Mouse (Mus musculus) embryonic facial prominence, embryonic 14.5 days (tissue): Measurements from ENCODE around the gene Kalrn. TPM values are rescaled to one million over a fixed set of nuclear protein-coding genes. Genes with fewer than 3 reads are reported as not detected.

ENCODE experiments used
- ATAC-seq: fragments of 200-750 bp; cut with Nextera tagmentation; 2 replicates; pipeline ENCODE4 v1.8.0; 2017; ENCODE audit warnings: low read depth, moderate number of reproducible peaks, moderate TSS enrichment
- DNase-seq: peaks from one replicate; pipeline ENCODE4 v3.0.0-alpha.2; 2015; ENCODE audit warnings: low spot score
- H3K27ac ChIP-seq: fragments of 300-500 bp; sonication (generic); replicated peaks from 2 replicates; pipeline ENCODE4 v1.5.1; 2014; ENCODE audit warnings: low read depth, mild to moderate bottlenecking, low read length, moderate library complexity
- H3K27me3 ChIP-seq: fragments of 300-500 bp; sonication (generic); replicated peaks from 2 replicates; pipeline ENCODE4 v1.6.1; 2014; ENCODE audit warnings: low read length; ENCODE audit not compliant: control insufficient read depth, insufficient read depth
- H3K36me3 ChIP-seq: fragments of 300-500 bp; sonication (generic); 2 replicates; pipeline ENCODE4 v1.6.1; 2014; ENCODE audit warnings: low read length, mixed read lengths; ENCODE audit not compliant: control insufficient read depth, insufficient read depth
- H3K4me1 ChIP-seq: fragments of 300-500 bp; sonication (generic); 2 replicates; pipeline ENCODE4 v1.6.1; 2014; ENCODE audit warnings: antibody characterized with exemption, low read length; ENCODE audit not compliant: control insufficient read depth, insufficient read depth
- H3K4me2 ChIP-seq: fragments of 300-500 bp; sonication (generic); 2 replicates; pipeline ENCODE4 v1.6.1; 2014; ENCODE audit warnings: low read depth, mild to moderate bottlenecking, low read length, moderate library complexity, mixed read lengths
- H3K4me3 ChIP-seq: fragments of 300-500 bp; sonication (generic); 2 replicates; pipeline ENCODE4 v1.5.1; 2014; ENCODE audit warnings: low read depth, mild to moderate bottlenecking, low read length
- H3K9ac ChIP-seq: fragments of 300-500 bp; sonication (generic); 2 replicates; pipeline ENCODE4 v1.6.1; 2014; ENCODE audit warnings: low read depth, mild to moderate bottlenecking, low read length, moderate library complexity, mixed read lengths
- H3K9me3 ChIP-seq: fragments of 300-500 bp; sonication (generic); 2 replicates; pipeline ENCODE4 v1.6.1; 2016; ENCODE audit warnings: low read length; ENCODE audit not compliant: control insufficient read depth
- WGBS: fragments of 180-500 bp; shearing (Covaris S2); extraction: QIAGEN DNeasy Blood & Tissue Kit; methylation state at CpG from one replicate; pipeline ENCODE4 v1.1.7; 2014; 5-methylcytosine and 5-hydroxymethylcytosine counted together
- polyA plus RNA-seq: library from polyadenylated mRNA; unstranded; fragments of >200 nt; fragmentation: Nextera tagmentation; extraction: Ambion mirVana; gene quantifications from 2 replicates; pipeline ENCODE4 v1.2.1, GENCODE M21; 2014

Gene Kalrn
- polyA plus RNA-seq, 1 experiment from 2014 or later, result 12.2 TPM

DNA sequence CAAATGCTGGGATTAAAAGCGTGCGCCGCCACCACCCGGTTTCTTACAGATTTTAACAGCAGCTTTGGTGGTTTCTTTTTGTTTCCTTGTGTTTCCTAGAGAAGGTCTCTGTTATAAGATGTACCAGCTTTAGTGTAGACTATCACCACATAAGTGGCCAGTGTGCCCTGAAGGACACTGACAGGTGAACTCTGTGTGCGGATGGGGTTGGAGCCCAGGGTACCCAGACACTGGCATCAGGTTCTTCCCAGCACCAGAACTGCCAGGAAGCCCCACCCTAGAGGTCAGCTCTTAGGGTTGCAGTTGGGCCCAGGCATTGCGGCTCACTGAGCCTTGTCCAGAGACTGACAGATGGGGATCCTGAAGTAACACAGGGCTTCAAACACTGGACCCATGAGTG, 629.9 kb downstream of the Kalrn start:
- Histone ChIP-seq H3K27me3 (no peaks in the 10 kb centered on the region), H3K9me3 (no peaks in the 10 kb centered on the region), H3K4me2 (no peak overlapping the region), H3K4me3 (no peak overlapping the region), H3K36me3 (peaks cover 13% of the 10 kb centered on the region), H3K9ac (no peak overlapping the region), H3K27ac (no peak overlapping the region), H3K4me1 (peaks cover 44% of the 10 kb centered on the region)
- 95% methylated on average over 6 of the region's 6 CpGs for WGBS
- DNase-seq, result no peak
- ATAC-seq, result no peak

DNA sequence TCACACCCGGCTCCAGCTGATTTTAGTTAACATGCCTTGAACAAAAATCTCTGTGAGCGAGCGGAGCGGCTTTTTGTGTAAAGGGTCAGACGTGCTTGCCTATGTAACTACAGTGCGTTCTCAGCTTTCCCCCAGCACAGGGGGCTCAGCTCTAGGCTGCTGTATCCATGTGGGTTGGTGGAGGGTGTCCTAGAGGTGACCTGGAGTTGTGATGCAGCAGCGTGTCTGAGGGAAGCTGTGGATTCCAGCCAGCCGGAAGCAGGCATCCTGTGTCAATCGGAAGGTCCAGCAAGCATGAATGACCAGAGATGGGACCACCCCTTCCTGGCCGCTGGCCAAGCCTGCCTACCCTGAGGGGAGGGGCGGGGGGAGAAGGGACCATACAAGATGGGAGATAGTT, 631.0 kb downstream of the Kalrn start:
- no peak overlapping the region for H3K4me3 ChIP-seq
- H3K36me3 ChIP-seq, result 0 out of 2 replicates have a peak, but pooled peaks cover 4% of the 10 kb centered on the region
- H3K4me2 ChIP-seq, result no peak overlapping the region
- no peaks in the 10 kb centered on the region for H3K9me3 ChIP-seq
- 0 out of 2 replicates have a peak, but pooled peaks have one; percentile 13 for ATAC-seq
- no peak overlapping the region for H3K9ac ChIP-seq
- H3K27ac ChIP-seq, result peak overlapping the region; percentile 13
- no peaks in the 10 kb centered on the region for H3K27me3 ChIP-seq
- peak; percentile 72 for DNase-seq
- 28% methylated on average over 11 of the region's 11 CpGs for WGBS
- H3K4me1 ChIP-seq, result peaks cover 51% of the 10 kb centered on the region

DNA sequence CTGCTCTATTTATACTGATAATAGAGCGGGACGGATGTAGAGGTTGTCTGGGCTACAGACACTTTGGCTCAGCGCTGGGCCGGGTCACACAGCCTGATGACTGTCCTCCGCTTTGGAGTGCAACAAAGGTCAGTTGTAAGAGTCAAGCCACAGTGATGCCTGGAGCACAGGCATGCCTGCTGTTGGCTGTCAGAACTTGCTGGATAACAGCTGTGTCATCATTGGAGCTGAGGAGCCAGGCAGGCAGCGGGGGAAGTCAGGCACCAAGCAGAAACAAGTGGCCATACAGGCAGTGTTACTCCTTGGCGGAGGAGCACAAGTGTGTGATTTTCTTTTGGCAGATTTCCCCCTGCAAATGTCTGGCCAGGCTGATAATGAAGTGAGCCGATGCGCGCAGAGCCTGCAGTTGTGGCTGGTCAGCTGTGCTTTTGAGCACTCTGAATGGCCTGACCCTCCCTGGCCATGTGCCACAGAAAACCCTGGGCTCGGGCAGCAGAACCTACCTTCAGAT, 632.0 kb downstream of the Kalrn start:
- no peak overlapping the region for H3K4me3 ChIP-seq
- peaks cover 51% of the 10 kb centered on the region for H3K4me1 ChIP-seq
- DNase-seq (peak; percentile 86), ATAC-seq (peak; percentile 54; the same call in 1 of the 2 replicates)
- H3K27ac ChIP-seq, result peak overlapping the region; percentile 13
- H3K36me3 ChIP-seq, result 0 out of 2 replicates have a peak, but pooled peaks cover 3% of the 10 kb centered on the region
- H3K27me3 ChIP-seq, result no peaks in the 10 kb centered on the region
- no peak overlapping the region for H3K4me2 ChIP-seq
- H3K9ac ChIP-seq, result no peak overlapping the region
- 34% methylated on average over 11 of the region's 11 CpGs for WGBS
- H3K9me3 ChIP-seq, result no peaks in the 10 kb centered on the region

DNA sequence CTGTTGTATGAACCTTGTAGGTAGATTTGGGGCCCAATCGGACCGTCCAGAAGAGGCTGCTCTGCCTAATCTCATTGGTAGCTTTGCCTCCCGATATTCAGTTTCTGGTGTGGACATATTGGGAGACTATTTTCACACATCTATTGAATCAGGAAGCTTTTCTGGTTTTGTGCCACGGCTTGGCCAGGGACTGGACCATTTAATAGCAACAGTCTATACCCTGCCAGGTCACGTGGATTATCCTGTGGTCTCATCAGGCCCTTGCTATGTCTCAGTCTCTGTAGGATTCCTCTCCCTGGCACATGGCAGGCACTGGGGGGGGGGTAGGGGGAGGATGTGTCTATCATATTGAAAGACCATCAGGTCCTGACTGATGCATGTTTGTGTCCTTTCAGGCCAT, 633.2 kb downstream of the Kalrn start:
- peaks cover 48% of the 10 kb centered on the region for H3K4me1 ChIP-seq
- no peak overlapping the region for H3K27ac ChIP-seq

DNA sequence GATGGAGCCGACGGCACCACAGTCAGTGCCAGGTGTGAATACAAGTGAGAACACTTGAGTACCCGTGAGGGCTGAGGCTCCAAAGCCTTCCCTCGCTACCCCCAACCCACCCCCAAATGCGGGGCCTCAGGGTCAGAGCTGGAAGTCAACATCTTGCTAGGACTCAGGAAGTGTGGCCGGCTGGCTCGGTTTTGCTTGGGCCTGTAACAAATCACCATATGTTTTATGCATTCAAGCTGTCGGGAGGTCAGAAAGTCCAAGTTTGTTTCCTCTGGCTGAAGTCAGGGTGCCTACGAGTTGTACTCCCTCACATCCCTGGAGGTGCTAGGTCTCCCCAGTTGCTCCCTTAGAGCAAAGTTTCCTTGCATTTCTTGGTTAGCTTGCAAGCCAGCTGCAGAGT, 633.7 kb downstream of the Kalrn start:
- H3K4me3 ChIP-seq, result no peak overlapping the region
- DNase-seq (no peak), ATAC-seq (no peak)
- H3K4me2 ChIP-seq, result no peak overlapping the region
- no peak overlapping the region for H3K9ac ChIP-seq
- H3K27me3 ChIP-seq, result no peaks in the 10 kb centered on the region
- H3K27ac ChIP-seq, result no peak overlapping the region
- WGBS, result 40% methylated on average over 9 of the region's 9 CpGs
- peaks cover 45% of the 10 kb centered on the region for H3K4me1 ChIP-seq
- H3K9me3 ChIP-seq, result no peaks in the 10 kb centered on the region
- H3K36me3 ChIP-seq, result 0 out of 2 replicates have a peak, but pooled peaks cover 3% of the 10 kb centered on the region

More for the DNA sequence above, 633.2 kb downstream of the Kalrn start:
- Histone ChIP-seq H3K9ac (no peak overlapping the region), H3K9me3 (no peaks in the 10 kb centered on the region), H3K4me2 (no peak overlapping the region), H3K36me3 (0 out of 2 replicates have a peak, but pooled peaks cover 3% of the 10 kb centered on the region), H3K27me3 (no peaks in the 10 kb centered on the region), H3K4me3 (no peak overlapping the region)
- no peak for DNase-seq
- 54% methylated on average over 5 of the region's 5 CpGs for WGBS
- ATAC-seq, result no peak

DNA sequence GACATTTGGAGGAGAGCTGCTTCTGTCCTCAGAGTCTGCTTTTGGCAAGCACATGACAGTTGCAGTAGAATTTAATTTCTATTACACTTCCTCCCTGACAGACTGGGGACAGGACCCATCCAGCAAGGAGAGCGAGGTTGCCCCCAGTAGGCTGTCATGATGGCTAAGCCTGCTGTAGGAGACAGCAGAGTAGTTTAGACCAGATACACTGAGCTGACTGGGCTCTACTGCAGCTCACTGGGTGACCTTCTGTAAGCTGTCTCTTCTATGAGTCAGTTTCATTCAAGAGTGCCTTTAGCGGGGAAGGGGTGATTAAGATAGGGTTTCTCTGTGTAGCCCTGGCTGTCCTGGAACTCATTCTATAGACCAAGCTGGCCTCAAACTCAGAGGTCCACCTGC, 634.2 kb downstream of the Kalrn start:
- 65% methylated on average over 2 of the region's 2 CpGs for WGBS
- H3K27ac ChIP-seq, result 0 out of 2 replicates have a peak overlapping the region, but pooled peaks have one; percentile 11
- no peak overlapping the region for H3K4me2 ChIP-seq
- no peak overlapping the region for H3K9ac ChIP-seq
- H3K27me3 ChIP-seq, result no peaks in the 10 kb centered on the region
- peaks cover 48% of the 10 kb centered on the region for H3K4me1 ChIP-seq
- no peak for DNase-seq
- H3K4me3 ChIP-seq, result no peak overlapping the region
- H3K9me3 ChIP-seq, result no peaks in the 10 kb centered on the region
- ATAC-seq, result no peak
- 0 out of 2 replicates have a peak, but pooled peaks cover 3% of the 10 kb centered on the region for H3K36me3 ChIP-seq

DNA sequence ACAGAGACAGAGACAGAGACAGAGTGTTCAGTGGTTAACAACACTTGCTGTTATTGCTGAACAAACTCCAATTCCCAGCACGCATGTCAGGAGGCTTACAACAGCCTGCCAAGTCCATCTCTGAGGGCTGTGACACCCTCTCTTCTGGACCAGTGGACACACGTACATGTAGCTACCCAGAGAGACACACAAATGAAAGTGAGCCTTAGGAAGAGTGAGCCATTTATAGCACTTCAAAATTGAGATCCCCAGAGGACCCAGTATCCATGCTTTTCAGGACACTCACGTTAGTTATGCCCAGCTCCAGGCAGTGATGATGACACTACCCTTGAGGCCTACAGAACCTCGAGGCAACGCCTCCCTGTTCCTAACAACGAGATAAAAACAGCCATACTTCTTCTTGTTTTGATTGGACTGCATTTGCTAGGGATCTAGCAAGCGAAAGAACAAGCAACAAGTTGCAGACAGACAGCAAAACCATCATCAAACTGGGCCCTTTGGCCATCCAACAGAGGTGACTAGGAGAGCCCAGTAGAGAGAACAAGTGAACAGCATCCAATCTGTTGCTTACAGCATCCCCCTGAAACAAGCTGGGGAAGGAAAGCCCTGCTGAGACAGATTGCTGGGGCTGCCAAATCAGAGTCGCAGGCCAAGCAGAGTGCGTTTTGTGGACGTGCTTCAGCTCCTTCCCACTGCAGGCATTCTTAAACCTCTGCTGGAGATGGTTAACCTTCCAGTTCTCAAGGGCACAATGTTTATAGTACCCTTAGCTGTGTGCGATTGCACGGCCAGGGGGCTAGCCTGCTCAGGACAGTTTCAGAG, 634.8 kb downstream of the Kalrn start:
- ATAC-seq (no peak), DNase-seq (no peak)
- no peak overlapping the region for H3K4me2 ChIP-seq
- peaks cover 53% of the 10 kb centered on the region for H3K4me1 ChIP-seq
- 50% methylated on average over 12 of the region's 12 CpGs for WGBS
- no peak overlapping the region for H3K4me3 ChIP-seq
- H3K27me3 ChIP-seq, result no peaks in the 10 kb centered on the region
- H3K27ac ChIP-seq, result 0 out of 2 replicates have a peak overlapping the region, but pooled peaks have one; percentile 11
- no peaks in the 10 kb centered on the region for H3K9me3 ChIP-seq
- no peak overlapping the region for H3K9ac ChIP-seq
- H3K36me3 ChIP-seq, result 0 out of 2 replicates have a peak, but pooled peaks cover 3% of the 10 kb centered on the region

DNA sequence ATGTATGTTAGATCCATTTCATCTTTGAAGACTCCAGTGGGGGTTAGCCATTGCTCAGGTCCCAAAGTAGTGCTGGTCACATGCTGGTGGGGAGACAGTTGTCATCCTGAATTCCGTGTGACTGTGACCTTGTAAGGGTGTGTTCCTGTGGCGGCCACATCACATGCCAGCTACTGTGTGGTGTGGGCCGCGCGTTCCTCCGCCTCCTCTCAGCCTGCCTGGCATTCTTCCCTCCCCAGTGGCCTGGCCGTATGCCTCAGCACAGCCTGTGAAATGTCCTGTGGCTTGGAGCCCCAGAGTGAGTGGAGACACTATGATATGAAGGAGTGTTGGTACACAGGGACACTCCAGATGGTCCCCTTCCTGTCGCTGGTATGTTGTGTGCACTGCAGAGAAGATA, 635.8 kb downstream of the Kalrn start:
- Histone ChIP-seq H3K4me3 (no peak overlapping the region), H3K9ac (no peak overlapping the region), H3K27ac (no peak overlapping the region), H3K4me1 (peaks cover 50% of the 10 kb centered on the region), H3K4me2 (no peak overlapping the region), H3K9me3 (no peaks in the 10 kb centered on the region), H3K27me3 (no peaks in the 10 kb centered on the region), H3K36me3 (0 out of 2 replicates have a peak, but pooled peaks cover under 1% of the 10 kb centered on the region)
- WGBS, result 79% methylated on average over 8 of the region's 8 CpGs
- ATAC-seq, result no peak
- DNase-seq, result no peak
